Mouse (Mus musculus) monocyte, adult 59 days (primary cell): ENCODE measurements around the gene Wdr59. TPM values are rescaled to one million over a fixed set of nuclear protein-coding genes. Genes with fewer than 3 reads are reported as not detected.

ENCODE experiments used
- total RNA-seq, 2 experiments: library from RNA; stranded (reverse); gene quantifications; one replicate each; pipeline ENCODE4 v1.2.4; 2023

The Wdr59 gene
- total RNA-seq, result 1 to 10 TPM; 6.1 to 6.7 TPM

DNA sequence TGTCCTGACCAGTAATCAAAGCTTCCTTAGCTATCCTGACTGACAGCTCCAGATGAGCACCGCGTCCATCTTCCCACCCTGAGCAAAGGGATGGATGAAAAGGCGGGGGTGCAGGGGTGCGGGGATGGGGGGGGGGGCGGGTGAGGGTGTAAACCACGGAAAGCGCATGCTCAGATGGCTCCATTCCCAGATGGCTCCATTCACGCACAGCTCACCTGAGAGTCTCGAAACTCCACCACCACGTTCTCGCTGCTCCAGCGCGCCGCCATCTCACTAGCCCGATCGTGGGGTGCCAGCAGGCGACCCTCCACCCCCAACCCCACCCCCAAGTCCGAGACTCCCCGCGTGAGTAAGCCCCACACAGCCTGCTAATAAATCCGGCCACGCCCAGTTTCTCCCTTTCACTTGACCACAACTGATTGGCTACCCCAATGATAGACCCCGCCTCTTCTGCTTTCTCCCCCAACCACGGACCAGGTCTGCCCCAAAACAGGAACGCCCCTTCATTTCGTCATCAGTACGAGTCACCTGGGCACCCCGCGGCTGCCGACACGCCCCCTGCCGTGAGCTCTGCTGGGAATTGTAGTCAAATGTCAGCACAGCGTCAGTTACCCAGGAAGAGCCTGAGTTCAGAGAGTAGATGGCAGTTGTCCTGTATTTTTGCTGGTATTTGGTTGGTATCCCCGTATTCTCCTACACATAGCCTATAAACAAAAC, at the start of gene Wdr59:
TSS of gene Wdr59 (minus strand) at position 380 of the 717 bp plus-strand sequence.

DNA sequence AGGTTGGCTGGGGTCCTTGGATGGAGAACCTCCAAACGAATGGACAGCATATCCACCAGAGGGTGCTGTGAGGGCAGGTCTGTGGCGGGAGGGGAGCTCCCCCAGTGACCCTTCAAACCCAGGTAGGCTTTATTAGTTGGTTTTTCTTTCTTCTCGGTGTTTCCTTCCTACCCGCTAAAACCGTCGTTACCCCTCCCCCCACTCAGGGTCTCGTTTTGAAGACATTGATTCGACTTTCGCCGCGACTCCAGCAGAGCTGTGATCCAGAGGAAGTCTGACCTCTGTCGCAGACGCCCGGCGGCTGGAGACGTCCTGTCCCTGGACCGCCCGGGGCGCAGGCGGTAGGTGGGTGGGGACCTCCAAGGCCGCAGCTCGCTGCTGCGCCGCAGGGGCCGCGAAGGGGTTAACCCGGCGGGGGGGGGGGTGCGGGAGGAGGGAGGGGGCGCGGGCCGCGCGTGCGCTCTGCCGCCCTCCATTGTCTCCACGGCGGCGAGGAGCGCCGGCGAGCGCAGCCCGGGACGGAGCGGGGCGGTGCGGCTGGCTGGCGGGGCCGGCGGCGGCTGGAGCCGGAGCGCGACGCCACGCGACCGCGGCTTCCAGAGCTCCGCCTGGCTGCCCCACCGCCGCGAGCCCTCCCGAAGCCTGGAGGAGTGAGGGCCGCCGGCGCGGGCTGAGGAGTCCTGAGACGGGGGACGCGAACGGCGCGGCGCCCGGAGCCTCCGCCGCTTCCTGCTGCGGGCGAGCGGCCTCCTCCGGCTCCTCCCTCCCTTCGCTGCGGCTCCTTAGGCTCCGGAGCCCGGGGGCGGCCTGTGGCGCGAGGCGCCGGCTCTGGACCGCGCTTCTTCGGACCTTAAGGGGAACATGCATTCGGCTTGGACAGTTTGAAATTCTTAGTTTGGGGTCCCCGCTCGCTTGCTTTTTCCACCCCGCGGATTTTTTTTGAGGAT, 14.4 kb upstream of the Wdr59 start, which contains the start of gene Znrf1:
TSS of gene Znrf1 (plus strand) at position 67 of the 947 bp plus-strand sequence.

Other genes starting within 250 kb of the Wdr59 start
- 10 to 100 TPM; 33.2 to 34.4 TPM for gene Rfwd3, start 221.9 kb downstream of the Wdr59 start, total RNA-seq
- 10 to 100 TPM; 10.4 to 14.0 TPM for gene Mlkl, start 183.9 kb downstream of the Wdr59 start, total RNA-seq
- gene Fa2h, start 128.3 kb downstream of the Wdr59 start, total RNA-seq, result not detected
- gene Znrf1, start 14.0 kb upstream of the Wdr59 start, total RNA-seq, result 10 to 100 TPM; 78.7 to 97.0 TPM
- gene Ldhd, start 108.3 kb upstream of the Wdr59 start, total RNA-seq, result under 1 TPM; 0.68 to 0.85 TPM
- 1 to 10 TPM; 5.1 to 7.9 TPM for gene Zfp1, start 121.3 kb upstream of the Wdr59 start, total RNA-seq
- 1 to 10 TPM in 1 of 2 experiments, under 1 TPM in 1; 0.58 to 1.7 TPM for gene Ctrb1, start 168.9 kb upstream of the Wdr59 start, total RNA-seq
- gene Bcar1, start 221.7 kb upstream of the Wdr59 start, total RNA-seq, result under 1 TPM; 0.24 to 0.27 TPM